Mouse (Mus musculus): ENCODE results near the gene Rrp1.
"Not testable (repeated sequence)": the region's sequence is repeated elsewhere in the genome, so short reads cannot be mapped to it uniquely, and the experiment has no call there.

Gene Rrp1

GRCm38 (mm10) chr10:78385520-78385919 is 27.3 kb downstream of the Rrp1 start:
- no peak for DNase-seq (ENCODE audit: extremely low read depth, insufficient read length, low spot score)

- DNase-seq (ENCODE audit: extremely low read depth, insufficient read length, low spot score) = no peak
Measured at GRCm38 (mm10) chr10:78383567-78383966, 29.3 kb downstream of the Rrp1 start.

- no peak for DNase-seq (ENCODE audit: extremely low read depth, insufficient read length, low spot score)
Measured at GRCm38 (mm10) chr10:78378516-78378915, 34.3 kb downstream of the Rrp1 start.

- DNase-seq (ENCODE audit: extremely low read depth, insufficient read length, low spot score) = no peak
Measured at GRCm38 (mm10) chr10:78372681-78373668, 39.9 kb downstream of the Rrp1 start.

- DNase-seq (ENCODE audit: extremely low read depth, insufficient read length, low spot score) = no peak
Measured at GRCm38 (mm10) chr10:78371746-78372145, 41.1 kb downstream of the Rrp1 start.

GRCm38 (mm10) chr10:78367586-78367985 is 45.3 kb downstream of the Rrp1 start:
- no peak for DNase-seq (ENCODE audit: extremely low read depth, insufficient read length, low spot score)

GRCm38 (mm10) chr10:78366851-78367312 is 46.0 kb downstream of the Rrp1 start:
- DNase-seq (ENCODE audit: extremely low read depth, insufficient read length, low spot score) = no peak

- peak; percentile 27 for DNase-seq (ENCODE audit: extremely low read depth, insufficient read length, low spot score)
Measured at GRCm38 (mm10) chr10:78366195-78366834, 46.5 kb downstream of the Rrp1 start.

GRCm38 (mm10) chr10:78365555-78365954 is 47.3 kb downstream of the Rrp1 start:
- no peak for DNase-seq (ENCODE audit: extremely low read depth, insufficient read length, low spot score)

- no peak for DNase-seq (ENCODE audit: extremely low read depth, insufficient read length, low spot score)
Measured at GRCm38 (mm10) chr10:78364106-78364505, 48.7 kb downstream of the Rrp1 start.

GRCm38 (mm10) chr10:78363366-78363765 is 49.5 kb downstream of the Rrp1 start:
- no peak for DNase-seq (ENCODE audit: extremely low read depth, insufficient read length, low spot score)

GRCm38 (mm10) chr10:78361951-78362350 is 50.9 kb downstream of the Rrp1 start:
- DNase-seq (ENCODE audit: extremely low read depth, insufficient read length, low spot score) = no peak

- DNase-seq (ENCODE audit: extremely low read depth, insufficient read length, low spot score) = peak; percentile 57
Measured at GRCm38 (mm10) chr10:78360290-78360711, 52.5 kb downstream of the Rrp1 start.

- DNase-seq (ENCODE audit: extremely low read depth, insufficient read length, low spot score) = not testable (repeated sequence)
Measured at GRCm38 (mm10) chr10:78358999-78359398, 53.8 kb downstream of the Rrp1 start.

- no peak for DNase-seq (ENCODE audit: extremely low read depth, insufficient read length, low spot score)
Measured at GRCm38 (mm10) chr10:78358266-78358665, 54.6 kb downstream of the Rrp1 start.

- no peak for DNase-seq (ENCODE audit: extremely low read depth, insufficient read length, low spot score)
Measured at GRCm38 (mm10) chr10:78357742-78358141, 55.1 kb downstream of the Rrp1 start.

GRCm38 (mm10) chr10:78355931-78356593 is 56.8 kb downstream of the Rrp1 start:
- no peak for DNase-seq (ENCODE audit: extremely low read depth, insufficient read length, low spot score)

- DNase-seq (ENCODE audit: extremely low read depth, insufficient read length, low spot score) = no peak
Measured at GRCm38 (mm10) chr10:78353196-78353595, 59.6 kb downstream of the Rrp1 start.

- no peak for DNase-seq (ENCODE audit: extremely low read depth, insufficient read length, low spot score)
Measured at GRCm38 (mm10) chr10:78352666-78353030, 60.2 kb downstream of the Rrp1 start.

GRCm38 (mm10) chr10:78351887-78352665 is 60.8 kb downstream of the Rrp1 start, which contains the start of gene Agpat3:
Gene Agpat3, minus strand, starts transcription at chr10:78352489.
- DNase-seq (ENCODE audit: extremely low read depth, insufficient read length, low spot score) = peak; percentile 69

Measured in 3134 (cell line).